ENCODE assay signal across 20 mouse cellular contexts in the genomic region with DNA sequence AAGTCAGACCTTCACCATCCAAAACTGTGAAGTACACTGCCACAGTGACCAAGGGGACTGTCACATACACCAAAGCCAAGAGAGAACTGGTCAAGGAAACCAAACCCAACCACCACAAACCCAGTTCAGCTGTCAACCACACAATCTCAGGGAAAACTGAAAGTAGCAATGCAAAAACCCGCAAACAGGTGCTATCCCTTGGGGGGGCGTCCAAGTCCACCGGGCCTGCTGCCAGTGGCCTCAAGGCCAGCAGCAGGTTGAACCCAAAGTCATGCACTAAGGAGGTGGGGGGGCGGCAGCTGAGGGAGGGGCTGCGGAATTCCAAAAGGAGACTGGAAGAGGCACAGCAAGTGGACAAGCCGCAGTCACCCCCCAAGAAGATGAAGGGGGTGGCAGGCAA.
DNase-seq lines count a peak whose midpoint lies in the region; ATAC-seq and TF ChIP-seq lines count a peak whose summit lies in the region.
"Had no signal": no experiment of that assay in that cellular context is flagged by ENCODE, and none has a peak within 500 bp of the region (broad histone marks: within the 10 kb centered on the region; RNA-seq: fewer than 3 reads in every experiment).

No protein-coding gene starts in this region.

- no peak overlapping the region for H3ac ChIP-seq in myocyte (ENCODE audit: control insufficient read depth, insufficient read length)

- no peaks in the 10 kb centered on the region for H3K27me3 ChIP-seq in myocyte (ENCODE audit: control insufficient read depth, insufficient read depth, insufficient read length)
- H3K27me3 ChIP-seq: embryonic facial prominence, embryonic 13.5 days; embryonic facial prominence, embryonic 15.5 days; Patski had no signal

- H3K4me3 ChIP-seq in myocyte: no peak overlapping the region
- H3K4me3 ChIP-seq: embryonic facial prominence, embryonic 13.5 days; embryonic facial prominence, embryonic 15.5 days; erythroblast, embryonic 14.5 days; forebrain, embryonic 10.5 days had no signal

- intact Hi-C loops in heart, postnatal 25 days (cut with DNase I): no loop called here

- peaks cover 1% of the 10 kb centered on the region for H3K36me3 ChIP-seq in myocyte (ENCODE audit: control insufficient read depth, insufficient read depth)

- no peak for ATAC-seq in cerebellum, adult (ENCODE audit: insufficient number of reproducible peaks, low FRiP score, low TSS enrichment)
- ATAC-seq: activated CD4-positive, CD25-positive, alpha-beta regulatory T cell, adult 4 months; forebrain, embryonic 14.5 days; forebrain, embryonic 16.5 days; Patski had no signal

- H3K79me2 ChIP-seq in myocyte (ENCODE audit: control insufficient read depth, insufficient read depth): no peaks in the 10 kb centered on the region

- DNase-seq in cerebellum, postnatal 25 days: peak; percentile 37 to 54
- peak; percentile 87 for DNase-seq in heart, adult 11 months
- DNase-seq in heart, postnatal 25 days (ENCODE audit: low spot score): no peak
- no peak for DNase-seq in adrenal gland, postnatal 10 days
- DNase-seq: adrenal gland, adult 8-10 months; adrenal gland, postnatal 25 days; B cell, adult 2 months; cerebellum, adult 11-12 months; cerebellum, adult 9-10 months; embryo, embryonic 11 days had no signal

- H3K4me2 ChIP-seq in myocyte (ENCODE audit: low read depth): peak overlapping the region; percentile 22
- H3K4me2 ChIP-seq: embryonic facial prominence, embryonic 13.5 days; embryonic facial prominence, embryonic 15.5 days had no signal

- TF ChIP-seq POLR2A in myocyte (IDR thresholded peaks at IDR 0.05; ENCODE audit: insufficient read length, low read depth): no peak

TF ChIP-seq in myocyte, 11 proteins besides CTCF, POLR2A, EP300 and RAD21:
- TF ChIP-seq MAX (IDR thresholded peaks at IDR 0.05; ENCODE audit: low read depth) (no peak), TCF3 (IDR thresholded peaks at IDR 0.05; ENCODE audit: insufficient read length, low read depth) (peak; percentile 13), CEBPB (IDR thresholded peaks at IDR 0.05; ENCODE audit: insufficient read depth, poor library complexity, severe bottlenecking) (0 out of 2 replicates have a peak, but pooled peaks have one; percentile 14), MYOG (IDR thresholded peaks at IDR 0.05; ENCODE audit: control insufficient read depth in 1 of 3, insufficient read depth in 1 of 3, insufficient read length in 2 of 3, low read depth in 2 of 3) (peak; percentile 69 to 94 (median 72)), E2F4 (IDR thresholded peaks at IDR 0.05; ENCODE audit: insufficient read depth) (no peak), MYOD1 (IDR thresholded peaks at IDR 0.05; ENCODE audit: control insufficient read depth in 1 of 3, insufficient read length in 2 of 3, low read depth in 2 of 3) (peak in 2 of 3 experiments; percentile 66 to 86), REST (IDR thresholded peaks at IDR 0.05; ENCODE audit: insufficient read depth, insufficient read length) (no peak), POLR2AphosphoS2 (IDR thresholded peaks at IDR 0.05; ENCODE audit: insufficient read length, low read depth) (no peak), USF1 (IDR thresholded peaks at IDR 0.05; ENCODE audit: low read depth) (no peak), SRF (IDR thresholded peaks at IDR 0.05; ENCODE audit: control insufficient read depth, insufficient read length, low read depth) (no peak), TCF12 (IDR thresholded peaks at IDR 0.05; ENCODE audit: insufficient read depth, poor library complexity, severe bottlenecking) (peak; percentile 79)

Comparison
In these comparisons a context has a peak if more than half of its experiments do, and no peak if none do; other contexts are left out.
1. DNase-seq: peak in cerebellum, postnatal 25 days (2 of 2) and heart, adult 11 months (single experiment); none in heart, postnatal 25 days (single experiment) and adrenal gland, postnatal 10 days (single experiment).